Mouse (Mus musculus) activated CD4-positive, CD25-positive, alpha-beta regulatory T cell, adult 4 months (primary cell): Measurements from ENCODE around the gene Grin2a. TPM values are rescaled to one million over a fixed set of nuclear protein-coding genes. Genes with fewer than 3 reads are reported as not detected.
"Not testable (repeated sequence)": the region's sequence is repeated elsewhere in the genome, so short reads cannot be mapped to it uniquely, and the experiment has no call there.

Experiments used
- ATAC-seq: one replicate; pipeline ENCODE4 v1.8.0; 2017
- polyA plus RNA-seq, 2 experiments: library from polyadenylated mRNA; unstranded; fragments of 100-300 nt; shearing (Covaris generic); gene quantifications; one replicate each; pipeline ENCODE4 v1.2.1; 2017

Grin2a gene
- polyA plus RNA-seq, 2 experiments from 2014 or later: not detected

GRCm38 (mm10) chr16:9618206-9618605 is 377.2 kb downstream of the Grin2a start:
- ATAC-seq: no peak

DNA sequence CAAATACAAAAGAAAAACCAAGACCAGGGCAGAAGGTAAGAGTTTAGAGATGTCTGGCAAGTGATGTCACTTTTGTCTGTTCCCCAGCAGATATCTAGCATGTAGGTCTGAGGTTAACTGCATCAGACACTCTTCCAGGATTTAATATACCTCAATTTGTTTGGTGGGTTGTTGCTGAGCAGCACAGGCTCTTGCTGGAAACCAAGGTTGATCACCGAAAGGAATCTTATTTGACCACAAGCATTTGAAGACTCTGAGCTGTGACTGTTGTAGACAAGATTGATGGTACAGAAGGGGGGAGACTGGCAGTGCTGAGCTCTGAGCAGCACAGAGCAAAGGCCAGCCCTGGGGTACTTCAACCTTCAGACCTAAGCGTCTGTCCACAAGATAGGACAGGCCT is 378.1 kb downstream of the Grin2a start:
- no peak for ATAC-seq

GRCm38 (mm10) chr16:9616807-9617206 is 378.6 kb downstream of the Grin2a start:
- no peak for ATAC-seq

DNA sequence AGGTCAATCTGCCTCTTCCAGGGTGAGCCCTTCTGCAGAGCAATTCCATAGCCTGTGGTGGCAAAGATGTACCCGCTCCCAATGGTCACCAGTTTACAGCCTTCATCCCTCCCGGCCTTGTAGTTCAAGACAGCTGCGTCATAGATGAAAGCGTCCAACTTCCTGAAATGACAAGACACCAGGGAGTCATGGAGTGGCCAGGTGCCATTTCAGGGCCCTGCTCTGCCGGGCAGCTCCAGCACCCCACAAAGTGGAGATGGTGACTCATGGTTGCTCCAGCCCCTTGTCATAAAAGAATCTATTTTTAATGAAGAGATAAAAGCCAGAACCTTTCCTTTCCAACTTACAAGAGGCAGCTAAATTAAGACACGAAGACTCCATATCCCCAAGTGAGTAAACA is 382.8 kb downstream of the Grin2a start:
- not testable (repeated sequence) for ATAC-seq

- ATAC-seq: no peak
Measured at GRCm38 (mm10) chr16:9607432-9607831, 387.9 kb downstream of the Grin2a start.

DNA sequence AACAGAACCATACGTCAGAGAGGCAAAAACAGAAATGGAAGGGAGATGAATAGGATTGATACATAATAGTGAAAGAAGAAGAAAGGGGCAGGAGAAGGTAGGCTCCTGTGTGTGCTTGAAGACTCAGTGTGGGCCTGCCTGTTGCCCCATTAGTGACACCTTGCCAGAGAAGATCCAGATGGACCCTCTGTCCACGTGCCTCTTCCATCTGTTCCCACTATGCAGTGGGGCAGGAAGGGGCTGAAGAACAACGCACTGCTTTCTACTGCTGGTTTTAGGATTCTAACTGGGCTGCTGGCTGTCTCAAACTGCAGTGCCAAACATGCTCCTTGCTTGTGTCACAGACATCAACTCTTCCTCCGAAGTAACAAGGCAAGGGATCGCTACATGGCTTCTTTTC is 391.4 kb downstream of the Grin2a start:
- no peak for ATAC-seq

DNA sequence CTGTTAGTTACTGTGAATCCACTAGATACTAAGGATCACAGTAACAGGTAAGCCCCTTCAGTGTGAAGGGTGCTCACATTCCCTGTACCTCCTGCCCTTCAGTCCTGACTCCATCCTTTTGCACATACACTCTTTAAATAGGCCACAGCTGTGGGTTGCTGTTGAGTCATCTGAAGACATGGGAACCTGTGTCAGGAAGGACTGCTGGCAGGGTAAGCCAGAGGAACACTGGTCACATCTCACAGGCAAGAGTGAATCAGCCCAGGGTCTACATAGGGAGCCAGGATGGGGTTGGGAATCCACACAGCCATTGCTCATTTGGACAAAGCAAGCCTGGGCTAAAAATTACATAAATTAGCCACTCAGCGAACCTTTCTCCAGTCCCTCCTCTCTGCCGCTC is 392.8 kb downstream of the Grin2a start:
- ATAC-seq: no peak

DNA sequence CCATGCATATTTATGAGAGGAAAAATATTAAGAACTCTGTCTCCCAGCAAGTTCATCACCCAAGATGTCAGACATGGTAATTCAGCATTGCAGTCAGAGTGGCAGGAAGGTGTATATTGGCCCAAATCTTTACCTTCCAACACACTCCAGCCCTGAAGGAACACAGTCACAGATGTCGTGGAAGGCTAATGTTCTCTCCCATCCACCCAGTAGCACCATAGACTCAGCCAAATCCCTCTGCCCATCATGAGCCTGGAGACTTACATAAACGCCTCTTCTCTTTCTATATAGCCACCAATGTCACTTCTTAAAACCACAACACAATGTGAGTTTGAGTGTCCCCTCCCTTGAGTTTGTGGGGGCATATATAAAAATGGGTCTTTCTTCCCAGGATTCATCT is 406.2 kb downstream of the Grin2a start:
- ATAC-seq: no peak

DNA sequence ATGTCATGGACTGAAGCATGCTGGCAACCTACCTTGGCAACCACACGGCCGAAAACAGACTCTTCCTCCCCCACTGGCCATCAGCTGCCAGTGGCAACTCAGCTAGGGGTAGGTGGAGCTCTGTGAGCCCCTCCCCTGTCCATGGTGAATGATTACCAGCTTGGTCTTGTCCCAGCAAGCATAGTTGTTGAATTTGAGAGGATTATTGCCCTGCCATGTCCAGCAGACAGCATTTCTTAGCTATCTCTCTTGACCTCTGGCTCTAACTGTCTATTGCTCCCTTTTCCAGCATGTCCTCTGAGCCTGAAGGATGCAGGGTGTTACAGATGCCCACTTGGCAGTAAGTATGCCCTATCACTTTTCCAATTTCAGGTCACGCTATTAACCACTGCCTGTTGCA is 406.9 kb downstream of the Grin2a start:
- ATAC-seq: no peak

GRCm38 (mm10) chr16:9583981-9584380 is 411.4 kb downstream of the Grin2a start:
- ATAC-seq: no peak

DNA sequence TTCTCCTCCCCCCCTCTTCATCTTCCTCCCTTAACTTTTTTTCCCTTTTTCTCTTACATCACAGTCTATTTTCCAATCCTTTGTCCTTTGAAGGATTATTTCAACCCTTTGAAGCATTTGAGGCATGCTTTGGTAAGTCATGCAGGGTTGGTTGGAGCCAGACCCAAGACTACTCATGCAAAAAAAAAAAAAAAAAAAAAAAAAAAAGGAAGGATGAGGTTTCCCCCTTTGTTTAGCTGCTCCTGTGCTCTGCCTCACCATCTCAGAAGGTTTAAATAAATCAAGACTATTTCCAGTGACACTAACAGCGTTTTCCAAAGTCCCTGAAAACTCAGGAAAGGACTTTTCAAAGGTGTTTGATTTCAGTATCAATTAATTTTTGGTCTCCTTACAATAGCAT is 423.6 kb downstream of the Grin2a start:
- no peak for ATAC-seq

- no peak for ATAC-seq
Measured at GRCm38 (mm10) chr16:9567286-9567685, 428.1 kb downstream of the Grin2a start.

DNA sequence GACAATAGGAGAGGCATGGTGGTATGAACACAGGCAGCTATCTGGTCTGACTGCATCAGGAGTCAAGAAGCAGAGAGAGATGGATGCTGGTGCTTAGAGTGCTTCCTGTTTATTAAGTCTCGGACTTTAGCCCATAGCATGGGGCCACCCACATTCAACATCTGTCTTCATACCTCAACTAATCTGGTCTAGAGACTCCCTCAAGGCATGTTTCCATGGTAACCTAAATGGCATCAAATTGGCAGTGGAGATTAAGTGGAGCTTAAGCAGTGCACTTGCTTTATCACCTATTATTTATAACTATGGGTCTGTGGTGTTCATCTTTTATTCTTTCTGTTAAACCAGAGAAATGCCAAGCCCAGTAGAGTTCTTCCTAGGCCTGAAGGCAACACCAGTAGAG is 433.5 kb downstream of the Grin2a start:
- no peak for ATAC-seq

DNA sequence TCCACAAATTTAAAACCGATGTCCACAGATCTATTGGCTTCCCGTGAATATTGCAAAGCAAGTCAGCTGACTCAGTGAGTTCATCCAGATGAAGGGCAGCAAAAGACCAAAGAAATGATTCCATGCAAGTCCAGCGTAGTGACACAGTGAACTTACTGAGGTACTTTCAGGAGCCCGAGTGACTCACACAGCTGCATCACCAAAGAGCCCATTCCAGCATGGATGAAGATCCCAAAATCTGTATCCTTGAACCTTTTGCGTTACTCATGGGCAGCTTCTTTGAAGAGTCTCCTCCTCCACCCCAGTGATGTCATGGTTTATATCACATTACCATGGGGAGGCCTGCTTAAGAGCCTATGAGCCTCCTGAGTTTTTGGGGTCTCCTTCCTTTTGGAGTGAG is 460.2 kb downstream of the Grin2a start:
- ATAC-seq: no peak

DNA sequence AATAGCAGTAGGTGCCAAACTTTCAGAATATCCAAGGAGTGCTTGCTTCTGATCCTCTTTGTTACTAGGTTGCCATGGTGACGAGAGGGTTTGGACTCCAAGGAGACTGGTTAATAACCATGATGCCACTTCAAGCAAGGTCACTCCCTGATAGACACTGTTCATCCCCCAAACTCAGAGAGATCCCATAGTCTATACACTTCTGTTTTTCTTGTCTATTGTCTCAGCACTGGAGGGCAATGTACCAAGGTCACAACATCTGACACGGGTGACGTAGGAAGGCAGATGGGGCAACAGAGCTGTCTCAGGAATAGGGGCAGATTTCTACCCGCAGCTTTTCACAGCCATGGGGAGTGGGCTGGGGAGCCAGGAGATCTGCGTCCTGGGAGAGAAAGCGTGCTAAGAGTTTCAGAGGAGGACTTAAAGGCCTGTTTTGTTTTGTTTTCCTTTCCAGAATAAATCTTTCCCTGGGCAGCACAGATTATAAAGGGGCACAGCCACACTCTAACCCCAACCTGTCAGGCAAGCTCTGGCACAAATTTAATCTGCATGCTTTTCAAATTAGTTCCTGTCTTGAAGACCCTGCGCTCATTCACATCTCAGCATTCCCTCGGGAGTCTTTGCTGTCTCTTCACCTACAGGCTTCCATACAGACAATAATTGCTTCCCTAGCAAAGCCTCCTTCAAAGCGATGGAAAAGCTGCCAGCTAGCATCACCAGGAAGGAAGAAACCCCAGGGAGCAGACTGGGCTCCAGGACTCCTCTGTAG is 461.6 kb downstream of the Grin2a start:
- no peak for ATAC-seq

DNA sequence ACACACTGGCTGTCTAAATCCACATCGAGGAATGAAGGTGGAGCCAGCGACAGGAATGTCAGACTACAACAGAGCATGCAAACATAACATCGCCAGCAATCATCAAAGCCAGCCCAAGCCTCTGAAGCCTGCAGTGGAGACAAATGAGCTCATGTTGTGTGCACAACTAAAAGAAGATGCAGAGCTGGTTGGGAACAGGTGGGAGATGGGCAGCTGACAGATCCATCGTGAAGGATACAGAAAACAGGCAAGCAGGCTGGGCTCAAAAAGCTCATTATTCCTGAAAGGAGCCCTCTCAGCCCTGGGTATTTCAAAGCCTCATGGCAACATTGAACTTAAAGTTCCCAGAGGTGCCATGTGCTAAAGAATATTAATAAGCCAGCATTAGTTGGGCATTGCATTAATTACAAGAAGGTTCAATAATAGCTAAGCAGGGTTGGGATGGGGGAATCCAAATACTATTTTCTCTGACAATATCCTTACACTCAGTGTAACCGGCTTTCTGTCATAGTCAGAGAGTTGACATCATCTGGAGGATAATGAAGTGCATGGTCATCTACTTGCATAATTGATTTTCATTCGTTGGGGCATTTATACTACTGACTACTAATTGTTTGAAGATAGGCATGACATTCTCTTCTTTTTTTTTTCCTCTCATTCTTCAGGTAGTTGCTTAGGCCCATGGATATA is 462.4 kb downstream of the Grin2a start:
- ATAC-seq: no peak

- ATAC-seq: no peak
Measured at GRCm38 (mm10) chr16:9527214-9527613, 468.1 kb downstream of the Grin2a start.

DNA sequence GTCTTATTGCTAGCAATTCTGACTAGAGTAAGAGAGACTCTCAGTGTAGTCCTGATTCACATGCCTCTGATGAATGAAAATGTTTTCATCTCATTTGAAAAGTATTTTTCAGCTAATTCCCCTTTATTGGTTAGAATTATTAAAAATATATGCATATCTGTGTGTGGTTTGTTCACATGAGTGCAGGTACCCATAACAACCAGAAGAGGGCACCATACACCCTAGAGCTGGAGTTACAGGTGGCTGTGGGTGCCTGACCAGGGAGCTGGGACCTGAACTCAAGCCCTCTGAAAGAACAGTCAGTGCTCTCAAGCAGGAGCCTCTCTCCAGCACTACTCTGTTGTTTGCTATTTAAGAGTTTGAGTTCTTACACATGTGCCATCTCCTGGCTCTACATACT is 472.0 kb downstream of the Grin2a start:
- ATAC-seq: no peak

Other genes starting within 250 kb of the Grin2a start
- gene Rpl39l, start 174.7 kb upstream of the Grin2a start, polyA plus RNA-seq: under 1 TPM in 1 of 2 experiments, not detected in 1; 0.65 TPM
- under 1 TPM in 1 of 2 experiments, not detected in 1; 0.15 TPM for gene Atf7ip2, start 197.2 kb upstream of the Grin2a start, polyA plus RNA-seq